Mouse (Mus musculus) lung, adult 2 months (tissue): ENCODE measurements around the gene Hcst. TPM values are rescaled to one million over a fixed set of nuclear protein-coding genes. Genes with fewer than 3 reads are reported as not detected.

Experiments
- DNase-seq: peaks from one replicate; pipeline ENCODE4 v3.0.0; 2022
- H3K4me1 ChIP-seq: fragments of 200-500 bp; 2 replicates; pipeline ENCODE4 v1.6.1; 2011; ENCODE audit warnings: low read length; ENCODE audit not compliant: control insufficient read depth, insufficient read depth
- H3K4me3 ChIP-seq: fragments of 200-500 bp; replicated peaks from 2 replicates; pipeline ENCODE3; 2011; ENCODE audit warnings: low read depth, mild to moderate bottlenecking, control low read depth, low read length; ENCODE audit errors: extremely low read depth
- CTCF ChIP-seq: fragments of 200-500 bp; IDR thresholded peaks from 2 replicates; pipeline ENCODE4 v1.5.1; 2011; ENCODE audit warnings: mild to moderate bottlenecking, low read length, control low read depth; ENCODE audit not compliant: insufficient read depth
- POLR2A ChIP-seq: fragments of 200-500 bp; IDR thresholded peaks from 2 replicates; pipeline ENCODE4 v1.6.1; 2011; ENCODE audit warnings: low read depth, mild to moderate bottlenecking, control low read depth, low read length, borderline replicate concordance; ENCODE audit errors: extremely low read depth
- WGBS: fragments of 180-500 bp; shearing (Covaris S2); methylation state at CpG from one replicate; pipeline ENCODE4 v1.1.7; 2018; 5-methylcytosine and 5-hydroxymethylcytosine counted together
- polyA plus RNA-seq: library from polyadenylated mRNA; depleted of rRNA; stranded (reverse); fragments of >200 nt; gene quantifications from 2 replicates; pipeline ENCODE4 v1.2.3, GENCODE M21; 2012; rRNA removed

Hcst gene
- 33.9 and 37.1 TPM in 2 replicates for polyA plus RNA-seq

- no peak for DNase-seq
- H3K4me1 ChIP-seq = no peaks in the 10 kb centered on the region; the same call in 1 of the 2 replicates
- TF ChIP-seq POLR2A (no peak), CTCF (no peak)
- 46% methylated on average over 10 of the region's 10 CpGs for WGBS
- peak within 1 kb of the TSS; percentile 35 for H3K4me3 ChIP-seq
Measured at GRCm38 (mm10) chr7:30419561-30420499, at the start of gene Hcst. Gene Hcst (minus strand): TSS chr7:30419854.

- WGBS = 20% methylated on average over 6 of the region's 6 CpGs
- no peak for DNase-seq
Measured at GRCm38 (mm10) chr7:30464816-30465300, 45.2 kb upstream of the Hcst start.

GRCm38 (mm10) chr7:30463996-30464395 lies 44.3 kb upstream of the Hcst start:
- no peak for DNase-seq
- H3K4me3 ChIP-seq = no peak overlapping the region
- H3K4me1 ChIP-seq = no peaks in the 10 kb centered on the region
- TF ChIP-seq POLR2A = no peak
- TF ChIP-seq CTCF = no peak
- WGBS = 16% methylated on average over 4 of the region's 4 CpGs

More at GRCm38 (mm10) chr7:30464816-30465300, 45.2 kb upstream of the Hcst start:
- TF ChIP-seq CTCF = no peak
- no peak for TF ChIP-seq POLR2A
- no peaks in the 10 kb centered on the region for H3K4me1 ChIP-seq
- H3K4me3 ChIP-seq = no peak overlapping the region

GRCm38 (mm10) chr7:30463568-30463967 lies 43.9 kb upstream of the Hcst start:
- no peak overlapping the region for H3K4me3 ChIP-seq
- no peak for DNase-seq
- H3K4me1 ChIP-seq = no peaks in the 10 kb centered on the region
- 32% methylated on average over 7 of the region's 7 CpGs for WGBS
- TF ChIP-seq POLR2A = no peak
- TF ChIP-seq CTCF = no peak

GRCm38 (mm10) chr7:30459484-30459883 lies 39.8 kb upstream of the Hcst start:
- no peak for DNase-seq
- TF ChIP-seq POLR2A (no peak), CTCF (no peak)
- WGBS = 36% methylated on average over 6 of the region's 6 CpGs
- Histone ChIP-seq H3K4me3 (no peak overlapping the region), H3K4me1 (no peaks in the 10 kb centered on the region)

GRCm38 (mm10) chr7:30457629-30458330 lies 38.1 kb upstream of the Hcst start, which contains the start of the genes Kirrel2 and Nphs1:
Gene Kirrel2 (minus strand): TSS chr7:30457690.
Gene Nphs1 (plus strand): TSS chr7:30458315.
- Histone ChIP-seq H3K4me3 (no peak within 1 kb of the TSS), H3K4me1 (no peaks in the 10 kb centered on the region)
- 6% methylated on average over 16 of the region's 16 CpGs for WGBS
- TF ChIP-seq CTCF (no peak), POLR2A (no peak)
- no peak for DNase-seq

GRCm38 (mm10) chr7:30456911-30457628 lies 37.4 kb upstream of the Hcst start:
- H3K4me3 ChIP-seq = no peak overlapping the region
- H3K4me1 ChIP-seq = no peaks in the 10 kb centered on the region
- 1% methylated on average over 31 of the region's 31 CpGs for WGBS
- DNase-seq = no peak
- TF ChIP-seq POLR2A (no peak), CTCF (no peak)

GRCm38 (mm10) chr7:30456487-30456886 lies 36.8 kb upstream of the Hcst start:
- no peak overlapping the region for H3K4me3 ChIP-seq
- H3K4me1 ChIP-seq = no peaks in the 10 kb centered on the region
- DNase-seq = no peak
- no peak for TF ChIP-seq CTCF
- 5% methylated on average over 9 of the region's 9 CpGs for WGBS

- no peak for DNase-seq
- TF ChIP-seq CTCF = no peak
- TF ChIP-seq POLR2A = no peak
- 18% methylated on average over 6 of the region's 6 CpGs for WGBS
- Histone ChIP-seq H3K4me1 (no peaks in the 10 kb centered on the region), H3K4me3 (no peak overlapping the region)
Measured at GRCm38 (mm10) chr7:30454259-30454658, 34.6 kb upstream of the Hcst start.
